21 mouse cellular contexts compared by ENCODE assay signal in the genomic region with DNA sequence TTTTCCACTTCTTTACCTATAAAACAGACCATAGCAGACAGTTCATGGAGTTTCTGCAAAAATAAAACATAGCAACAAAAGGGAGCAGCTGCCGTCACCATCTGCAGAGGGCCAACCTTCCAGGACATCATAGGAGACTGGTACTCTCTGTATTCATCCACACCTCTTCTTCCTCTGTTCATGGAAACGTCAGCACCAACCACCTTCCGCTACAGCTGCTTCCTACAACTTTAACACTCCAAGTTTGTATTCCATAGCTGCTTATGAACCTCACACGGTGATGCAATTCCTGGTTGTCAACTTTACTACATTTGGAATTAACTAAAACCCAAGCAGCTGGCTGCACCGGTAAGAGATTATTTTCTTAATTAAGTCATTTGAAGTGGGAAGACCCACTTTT. TPM values are rescaled to one million over a fixed set of nuclear protein-coding genes. Genes with fewer than 3 reads are reported as not detected.
"Had no signal": no experiment of that assay in that cellular context is flagged by ENCODE, and none has a peak within 500 bp of the region (broad histone marks: within the 10 kb centered on the region; RNA-seq: fewer than 3 reads in every experiment).

No protein-coding gene starts in this region.

- H3K27me3 ChIP-seq: liver, embryonic 13.5 days; liver, embryonic 15.5 days; lung, embryonic 15.5 days; megakaryocyte, embryonic 14.5 days; midbrain, embryonic 13.5 days; midbrain, embryonic 15.5 days; neural tube, embryonic 12.5 days; stomach, embryonic 15.5 days had no signal

- H3K4me1 ChIP-seq: stomach, embryonic 15.5 days had no signal

- H3K4me3 ChIP-seq: liver, embryonic 13.5 days; liver, embryonic 15.5 days; lung, embryonic 15.5 days; megakaryocyte, embryonic 14.5 days; midbrain, embryonic 13.5 days; midbrain, embryonic 15.5 days; neural tube, embryonic 12.5 days; stomach, embryonic 15.5 days had no signal

- DNase-seq: liver, embryonic 13.5 days; liver, postnatal 0 days; lung, adult 2 months; lung, postnatal 14 days; lung, postnatal 36 days; right cerebral cortex, postnatal 14 days; thymus, adult 2 months; thymus, postnatal 25 days; thymus, postnatal 4 days had no signal

- H3K9ac ChIP-seq: liver, embryonic 13.5 days; liver, embryonic 15.5 days; liver, postnatal 0 days; lung, embryonic 15.5 days; midbrain, embryonic 13.5 days; midbrain, embryonic 15.5 days; neural tube, embryonic 12.5 days; stomach, embryonic 15.5 days had no signal

- H3K4me2 ChIP-seq: liver, embryonic 13.5 days; liver, embryonic 15.5 days; lung, embryonic 15.5 days; midbrain, embryonic 13.5 days; midbrain, embryonic 15.5 days; neural tube, embryonic 12.5 days; stomach, embryonic 15.5 days had no signal

- H3K9me3 ChIP-seq: liver, embryonic 13.5 days; liver, embryonic 15.5 days; lung, embryonic 15.5 days; megakaryocyte, embryonic 14.5 days; midbrain, embryonic 13.5 days; midbrain, embryonic 15.5 days; neural tube, embryonic 12.5 days; stomach, embryonic 15.5 days had no signal

- ATAC-seq: liver, postnatal 0 days; lung, postnatal 0 days; midbrain, embryonic 13.5 days; midbrain, embryonic 15.5 days had no signal

- H3K27ac ChIP-seq: liver, embryonic 13.5 days; liver, embryonic 15.5 days; lung, embryonic 15.5 days; macrophage; midbrain, embryonic 13.5 days; midbrain, embryonic 15.5 days; neural tube, embryonic 12.5 days; stomach, embryonic 15.5 days; stomach, postnatal 0 days had no signal

RNA-seq across cellular contexts. Expression of a gene that starts 56.2 kb away (rescaled TPM):
- total RNA-seq: monocyte, adult 5-6 weeks; neutrophil, adult 5-6 weeks had no signal
